Mouse (Mus musculus) urinary bladder, postnatal 0 days (tissue): ENCODE measurements around the gene Inhbc. TPM values are rescaled to one million over a fixed set of nuclear protein-coding genes. Genes with fewer than 3 reads are reported as not detected.

Experiments used
- polyA plus RNA-seq: library from polyadenylated mRNA; unstranded; fragments of >200 nt; fragmentation: Nextera tagmentation; extraction: Ambion mirVana; gene quantifications from 2 replicates; pipeline ENCODE4 v1.2.1, GENCODE M21; 2015

Gene Inhbc
- not detected in 2 replicates for polyA plus RNA-seq

GRCm38 (mm10) chr10:127369834-127370820 is at the start of gene Inhbc:
Gene Inhbc, minus strand, starts transcription at chr10:127370431.

GRCm38 (mm10) chr10:127380251-127380691 is 10.0 kb upstream of the Inhbc start, which contains the start of gene R3hdm2:
Gene R3hdm2, plus strand, starts transcription at chr10:127380327.

GRCm38 (mm10) chr10:127353909-127354895 is 16.0 kb downstream of the Inhbc start, which contains the start of gene Inhbe:
Gene Inhbe, minus strand, starts transcription at chr10:127354411.

GRCm38 (mm10) chr10:127341891-127342639 is 28.2 kb downstream of the Inhbc start, which contains the start of gene Gli1:
Gene Gli1, minus strand, starts transcription at chr10:127341974.

GRCm38 (mm10) chr10:127321621-127322020 is 48.6 kb downstream of the Inhbc start, which contains the start of gene Arhgap9:
Gene Arhgap9, plus strand, starts transcription at chr10:127321964.

GRCm38 (mm10) chr10:127311476-127312355 is 58.5 kb downstream of the Inhbc start, which contains the start of gene Mars:
Gene Mars, minus strand, starts transcription at chr10:127311786.

Other genes starting within 250 kb of the Inhbc start
- gene Os9, start 249.3 kb downstream of the Inhbc start, polyA plus RNA-seq = 56.6 and 59.5 TPM in 2 replicates
- 7.1 and 8.5 TPM in 2 replicates for gene B4galnt1, start 205.2 kb downstream of the Inhbc start, polyA plus RNA-seq
- 0.63 and 1.5 TPM in 2 replicates for gene Slc26a10, start 189.8 kb downstream of the Inhbc start, polyA plus RNA-seq
- gene Arhgef25, start 180.3 kb downstream of the Inhbc start, polyA plus RNA-seq = 108 and 115 TPM in 2 replicates
- gene Dtx3, start 174.7 kb downstream of the Inhbc start, polyA plus RNA-seq = 48.2 and 48.6 TPM in 2 replicates
- 19.6 and 20.3 TPM in 2 replicates for gene Pip4k2c, start 158.8 kb downstream of the Inhbc start, polyA plus RNA-seq
- gene Kif5a, start 107.1 kb downstream of the Inhbc start, polyA plus RNA-seq = 1.8 and 1.9 TPM in 2 replicates
- gene Dctn2, start 104.1 kb downstream of the Inhbc start, polyA plus RNA-seq = 145 and 157 TPM in 2 replicates
- 8.3 and 9.1 TPM in 2 replicates for gene Mbd6, start 81.4 kb downstream of the Inhbc start, polyA plus RNA-seq
- gene Mars, start 58.6 kb downstream of the Inhbc start, polyA plus RNA-seq = 82.3 and 96.0 TPM in 2 replicates
- gene Arhgap9, start 48.5 kb downstream of the Inhbc start, polyA plus RNA-seq = 2.5 and 5.7 TPM in 2 replicates
- gene Gli1, start 28.5 kb downstream of the Inhbc start, polyA plus RNA-seq = 4.4 and 6.2 TPM in 2 replicates
- gene Inhbe, start 16.0 kb downstream of the Inhbc start, polyA plus RNA-seq = not detected in 2 replicates
- 19.2 and 19.5 TPM in 2 replicates for gene R3hdm2, start 9.9 kb upstream of the Inhbc start, polyA plus RNA-seq
- gene Stac3, start 131.3 kb upstream of the Inhbc start, polyA plus RNA-seq = 0.29 and 0.36 TPM in 2 replicates
- gene Ndufa4l2, start 144.5 kb upstream of the Inhbc start, polyA plus RNA-seq = 272 and 390 TPM in 2 replicates
- 62.8 and 68.3 TPM in 2 replicates for gene Shmt2, start 152.0 kb upstream of the Inhbc start, polyA plus RNA-seq
- gene Nxph4, start 164.1 kb upstream of the Inhbc start, polyA plus RNA-seq = 1.5 and 2.4 TPM in 2 replicates